ENCODE assay signal across 8 mouse cellular contexts in genomic region chr3:109782289-109782951, GRCm38 (mm10).
DNase-seq lines count a peak whose midpoint lies in the region; ATAC-seq lines count a peak whose summit lies in the region.

No protein-coding gene starts in this region.

- no peaks in the 10 kb centered on the region for H3K4me1 ChIP-seq in intestine, embryonic 14.5 days (replicated peaks; ENCODE audit: control insufficient read depth, insufficient read depth, low read length)

- no peak overlapping the region for H3K9ac ChIP-seq in intestine, embryonic 14.5 days (ENCODE audit: low read length)

- 4% methylated on average over 27 of the region's 27 CpGs for WGBS in intestine, embryonic 14.5 days

- peak overlapping the region; percentile 28 for H3K4me3 ChIP-seq in intestine, embryonic 14.5 days (ENCODE audit: low read depth, low read length)

- no peaks in the 10 kb centered on the region for H3K27me3 ChIP-seq in intestine, embryonic 14.5 days (replicated peaks; ENCODE audit: control insufficient read depth, insufficient read depth, low read length)

- H3K27ac ChIP-seq in intestine, embryonic 14.5 days (ENCODE audit: low read depth) = no peak overlapping the region

- peak overlapping the region; percentile 57 for H3K4me2 ChIP-seq in intestine, embryonic 14.5 days (ENCODE audit: low read length)

- peak; percentile 75 for ATAC-seq in intestine, embryonic 14.5 days (replicated peaks; ENCODE audit: low FRiP score, low TSS enrichment, low read depth)

- peak; percentile 28 for DNase-seq in adrenal gland, postnatal 10 days
- DNase-seq in cerebellum, postnatal 14 days = peak; percentile 63 to 69
- DNase-seq in frontal cortex, postnatal 14 days (ENCODE audit: low spot score in 2 of 2) = peak; percentile 54 to 56
- peak; percentile 76 for DNase-seq in intestine, embryonic 14.5 days (ENCODE audit: low spot score)
- peak; percentile 57 to 75 for DNase-seq in left cerebral cortex, adult 8-10 months (ENCODE audit: low spot score in 2 of 2)
- DNase-seq in mesoderm, embryonic 11.5 days (ENCODE audit: low read depth, low spot score) = peak; percentile 84
- peak; percentile 64 to 75 for DNase-seq in right cerebral cortex, postnatal 36 days (ENCODE audit: low spot score in 2 of 2)
- no peak for DNase-seq in adipocyte (ENCODE audit: low spot score)

- H3K36me3 ChIP-seq in intestine, embryonic 14.5 days (ENCODE audit: control insufficient read depth, insufficient read depth, low read length) = no peaks in the 10 kb centered on the region

- H3K9me3 ChIP-seq in intestine, embryonic 14.5 days (ENCODE audit: control insufficient read depth, low read length) = no peaks in the 10 kb centered on the region
